Mouse (Mus musculus): ENCODE results near the gene Pole2.

GRCm38 (mm10) chr12:69184342-69185295 is 43.4 kb downstream of the Pole2 start:
- TF ChIP-seq CTCF (IDR thresholded peaks at IDR 0.05; ENCODE audit: low read depth, low read length): no peak
- no peak for TF ChIP-seq POLR2A (IDR thresholded peaks at IDR 0.05; ENCODE audit: extremely low read depth, insufficient read depth, low read length)

Measured in liver, adult 2 months (tissue).